Mouse (Mus musculus): ENCODE measurements around the gene Barhl2.

GRCm38 (mm10) chr5:106472105-106472500, 14.1 kb upstream of the Barhl2 start:
- no peak for TF ChIP-seq POLR2A (IDR thresholded peaks at IDR 0.05; ENCODE audit: low read depth, low read length)
- TF ChIP-seq CTCF (IDR thresholded peaks at IDR 0.05; ENCODE audit: extremely low read depth, insufficient read length, insufficient replicate concordance, low read depth, low read length), result no peak

Data from small intestine, adult 2 months (tissue).